Mouse (Mus musculus): Measurements from ENCODE around the gene Mreg. TPM values are rescaled to one million over a fixed set of nuclear protein-coding genes. Genes with fewer than 3 reads are reported as not detected.

The Mreg gene
- polyA plus RNA-seq, 1 experiment from 2014 or later: 74.9 TPM

GRCm38 (mm10) chr1:72227546-72227945, 15.4 kb upstream of the Mreg start:
- DNase-seq (ENCODE audit: low spot score): no peak

- DNase-seq (ENCODE audit: low spot score): no peak
Measured at GRCm38 (mm10) chr1:72226887-72227481, 14.9 kb upstream of the Mreg start.

GRCm38 (mm10) chr1:72226172-72226886, 14.2 kb upstream of the Mreg start:
- peak; percentile 48 for DNase-seq (ENCODE audit: low spot score)

GRCm38 (mm10) chr1:72225720-72226171, 13.6 kb upstream of the Mreg start:
- DNase-seq (ENCODE audit: low spot score): peak; percentile 87

GRCm38 (mm10) chr1:72225054-72225718, 13.1 kb upstream of the Mreg start:
- DNase-seq (ENCODE audit: low spot score): no peak

- DNase-seq (ENCODE audit: low spot score): peak; percentile 24
Measured at GRCm38 (mm10) chr1:72220008-72220407, 7.9 kb upstream of the Mreg start.

GRCm38 (mm10) chr1:72219116-72219515, 7.0 kb upstream of the Mreg start:
- no peak for DNase-seq (ENCODE audit: low spot score)

GRCm38 (mm10) chr1:72218626-72219025, 6.5 kb upstream of the Mreg start:
- no peak for DNase-seq (ENCODE audit: low spot score)

GRCm38 (mm10) chr1:72216761-72217160, 4.7 kb upstream of the Mreg start:
- DNase-seq (ENCODE audit: low spot score): no peak

- DNase-seq (ENCODE audit: low spot score): no peak
Measured at GRCm38 (mm10) chr1:72215174-72215573, 3.1 kb upstream of the Mreg start.

GRCm38 (mm10) chr1:72214470-72214961, 2.4 kb upstream of the Mreg start:
- DNase-seq (ENCODE audit: low spot score): no peak

- no peak for DNase-seq (ENCODE audit: low spot score)
Measured at GRCm38 (mm10) chr1:72213954-72214353, 1.8 kb upstream of the Mreg start.

- DNase-seq (ENCODE audit: low spot score): no peak
Measured at GRCm38 (mm10) chr1:72210803-72211679, 1.1 kb downstream of the Mreg start.

- no peak for DNase-seq (ENCODE audit: low spot score)
Measured at GRCm38 (mm10) chr1:72208095-72208494, 4.0 kb downstream of the Mreg start.

- DNase-seq (ENCODE audit: low spot score): no peak
Measured at GRCm38 (mm10) chr1:72205113-72205512, 7.0 kb downstream of the Mreg start.

- DNase-seq (ENCODE audit: low spot score): no peak
Measured at GRCm38 (mm10) chr1:72203204-72203603, 8.9 kb downstream of the Mreg start.

- DNase-seq (ENCODE audit: low spot score): no peak
Measured at GRCm38 (mm10) chr1:72202705-72203104, 9.4 kb downstream of the Mreg start.

GRCm38 (mm10) chr1:72202068-72202467, 10.0 kb downstream of the Mreg start:
- no peak for DNase-seq (ENCODE audit: low spot score)

- no peak for DNase-seq (ENCODE audit: low spot score)
Measured at GRCm38 (mm10) chr1:72201126-72201525, 11.0 kb downstream of the Mreg start.

GRCm38 (mm10) chr1:72198142-72198806, 13.8 kb downstream of the Mreg start:
- DNase-seq (ENCODE audit: low spot score): no peak

Measured in thymus, postnatal 0 days (tissue).